Mouse (Mus musculus): ENCODE measurements around the gene Iglon5.

The Iglon5 gene

GRCm38 (mm10) chr7:43427406-43427805, 62.5 kb downstream of the Iglon5 start, which contains the start of gene Lim2:
Gene Lim2, plus strand, starts transcription at chr7:43427670.
- DNase-seq (ENCODE audit: low spot score in 2 of 2) = no peak

- no peak for DNase-seq (ENCODE audit: low spot score in 2 of 2)
Observed at GRCm38 (mm10) chr7:43423991-43424625, 65.8 kb downstream of the Iglon5 start.

- DNase-seq (ENCODE audit: low spot score in 2 of 2) = peak; percentile 78 to 93
Observed at GRCm38 (mm10) chr7:43422995-43423617, 66.8 kb downstream of the Iglon5 start.

Measured in spleen, postnatal 4 days (tissue).